Mouse (Mus musculus) MEL (cell line): ENCODE results near the gene Crybb3. TPM values are rescaled to one million over a fixed set of nuclear protein-coding genes. Genes with fewer than 3 reads are reported as not detected.

Experiments used
- DNase-seq: peaks from one replicate; pipeline ENCODE4 v3.0.0; 2011; ENCODE audit warnings: low read depth, low spot score
- H3K27ac ChIP-seq: 2 replicates; pipeline ENCODE4 v1.5.1; 2012; ENCODE audit warnings: low read depth, mild to moderate bottlenecking, control low read depth, low read length, moderate library complexity; ENCODE audit not compliant: control insufficient read depth
- H3K27me3 ChIP-seq, 2 experiments: fragments of 150-350 bp in 1 of 2; sonication (generic) in 1 of 2; 2 replicates each; pipeline ENCODE4 v1.6.1; 2012; ENCODE audit warnings: low read length in 2 of 2, mild to moderate bottlenecking in 2 of 2, improper control_type of control experiment in 1 of 2, moderate library complexity in 1 of 2; ENCODE audit not compliant: insufficient read depth in 2 of 2, control insufficient read depth in 1 of 2
- H3K36me3 ChIP-seq, 2 experiments: 2 replicates each; pipeline ENCODE4 v1.6.1; 2012 to 2014; ENCODE audit warnings: low read length in 2 of 2, improper control_type of control experiment in 1 of 2, inconsistent platforms in 1 of 2, mild to moderate bottlenecking in 1 of 2; ENCODE audit not compliant: insufficient read depth in 2 of 2, control insufficient read depth in 1 of 2
- H3K4me1 ChIP-seq, 2 experiments: fragments of 150-350 bp in 1 of 2; sonication (generic) in 1 of 2; 2 replicates each; pipeline ENCODE4 v1.6.1; 2012; ENCODE audit warnings: low read length in 2 of 2, improper control_type of control experiment in 1 of 2, mild to moderate bottlenecking in 1 of 2; ENCODE audit not compliant: insufficient read depth in 2 of 2, control insufficient read depth in 1 of 2
- H3K4me3 ChIP-seq, 2 experiments: fragments of 150-350 bp in 1 of 2; sonication (generic) in 1 of 2; 2 replicates each; pipeline ENCODE4 v1.5.1; 2012; ENCODE audit warnings: low read depth in 2 of 2, low read length in 2 of 2, mild to moderate bottlenecking in 2 of 2, moderate library complexity in 2 of 2, control low read depth in 1 of 2, improper control_type of control experiment in 1 of 2; ENCODE audit not compliant: control insufficient read depth in 1 of 2, insufficient read depth in 1 of 2
- H3K79me2 ChIP-seq: 2 replicates; pipeline ENCODE4 v1.6.1; 2012; ENCODE audit warnings: mild to moderate bottlenecking, low read length, moderate library complexity; ENCODE audit not compliant: control insufficient read depth, poor library complexity, insufficient read depth
- H3K9ac ChIP-seq: 2 replicates; pipeline ENCODE4 v1.6.1; 2012; ENCODE audit warnings: low read depth, mild to moderate bottlenecking, control low read depth, low read length, moderate library complexity; ENCODE audit not compliant: control insufficient read depth, poor library complexity, severe bottlenecking
- H3K9me3 ChIP-seq: fragments of 150-350 bp; sonication (generic); replicated peaks from 2 replicates; pipeline ENCODE4 v1.6.1; 2012; ENCODE audit warnings: mild to moderate bottlenecking, low read length, improper control_type of control experiment, moderate library complexity; ENCODE audit not compliant: insufficient read depth
- CHD1 ChIP-seq: IDR thresholded peaks from 2 replicates; pipeline ENCODE4 v1.6.1; 2012; ENCODE audit warnings: low read depth, mild to moderate bottlenecking, inconsistent platforms, low read length, improper control_type of control experiment
- CHD2 ChIP-seq: IDR thresholded peaks from 2 replicates; pipeline ENCODE4 v1.6.1; 2011; ENCODE audit warnings: low read length, improper control_type of control experiment
- CTCF ChIP-seq, 3 experiments: IDR thresholded peaks in 2 of 3; conservative IDR thresholded peaks in 1 of 3; 2 replicates each; pipeline ENCODE4 v1.5.1; 2011 to 2012; ENCODE audit warnings: low read length in 3 of 3, low read depth in 2 of 3, mild to moderate bottlenecking in 2 of 3, improper control_type of control experiment in 1 of 3, inconsistent platforms in 1 of 3, mixed read lengths in 1 of 3, moderate library complexity in 1 of 3; ENCODE audit not compliant: control insufficient read depth in 1 of 3, insufficient read depth in 1 of 3, poor library complexity in 1 of 3, severe bottlenecking in 1 of 3
- E2F4 ChIP-seq: IDR thresholded peaks from 2 replicates; pipeline ENCODE4 v1.6.1; 2011; ENCODE audit warnings: low read depth, low read length, improper control_type of control experiment, borderline replicate concordance
- ELF1 ChIP-seq: IDR thresholded peaks from 2 replicates; pipeline ENCODE4 v1.6.1; 2014; ENCODE audit warnings: low read depth, mild to moderate bottlenecking, inconsistent platforms, low read length, improper control_type of control experiment, moderate library complexity
- EP300 ChIP-seq, 2 experiments: IDR thresholded peaks; 2 replicates each; pipeline ENCODE4 v1.6.1; 2011; ENCODE audit warnings: improper control_type of control experiment in 2 of 2, low read length in 2 of 2, low read depth in 1 of 2, mild to moderate bottlenecking in 1 of 2
- ETS1 ChIP-seq: IDR thresholded peaks from 2 replicates; pipeline ENCODE4 v1.6.1; 2012; ENCODE audit warnings: low read depth, mild to moderate bottlenecking, inconsistent platforms, low read length, improper control_type of control experiment, moderate library complexity
- JUND ChIP-seq: IDR thresholded peaks from 2 replicates; pipeline ENCODE4 v1.6.1; 2011; ENCODE audit warnings: low read depth, mild to moderate bottlenecking, improper control_type of control experiment, low read length
- KAT2A ChIP-seq: conservative IDR thresholded peaks from 2 replicates; pipeline ENCODE4 v1.6.1; 2012; ENCODE audit warnings: low read depth, low read length, improper control_type of control experiment, inconsistent platforms
- MAX ChIP-seq: IDR thresholded peaks from 2 replicates; pipeline ENCODE4 v1.6.1; 2011; ENCODE audit warnings: low read length, improper control_type of control experiment
- MYB ChIP-seq: IDR thresholded peaks from 2 replicates; pipeline ENCODE4 v1.6.1; 2011; ENCODE audit warnings: mild to moderate bottlenecking, low read depth, low read length, improper control_type of control experiment
- NRF1 ChIP-seq: IDR thresholded peaks from 2 replicates; pipeline ENCODE4 v1.6.1; 2014; ENCODE audit warnings: low read depth, mild to moderate bottlenecking, inconsistent platforms, low read length, improper control_type of control experiment, moderate library complexity; ENCODE audit not compliant: poor library complexity, insufficient read depth, severe bottlenecking
- RAD21 ChIP-seq: IDR thresholded peaks from 2 replicates; pipeline ENCODE4 v1.6.1; 2011; ENCODE audit warnings: mild to moderate bottlenecking, low read depth, low read length, improper control_type of control experiment
- SIN3A ChIP-seq: IDR thresholded peaks from 2 replicates; pipeline ENCODE4 v1.6.1; 2012; ENCODE audit warnings: low read length, improper control_type of control experiment, inconsistent platforms
- TAL1 ChIP-seq: IDR thresholded peaks from 2 replicates; pipeline ENCODE4 v1.6.1; 2012; ENCODE audit warnings: mild to moderate bottlenecking, inconsistent platforms, low read length, moderate library complexity, mixed read lengths
- TCF12 ChIP-seq: IDR thresholded peaks from 2 replicates; pipeline ENCODE4 v1.6.1; 2014; ENCODE audit warnings: low read depth, mild to moderate bottlenecking, inconsistent platforms, low read length, improper control_type of control experiment, moderate library complexity
- USF1 ChIP-seq: IDR thresholded peaks from 2 replicates; pipeline ENCODE4 v1.6.1; 2014; ENCODE audit warnings: low read depth, mild to moderate bottlenecking, inconsistent platforms, low read length, improper control_type of control experiment, moderate library complexity
- USF2 ChIP-seq, 2 experiments: IDR thresholded peaks; 2 replicates each; pipeline ENCODE4 v1.6.1; 2011 to 2012; ENCODE audit warnings: improper control_type of control experiment in 2 of 2, low read length in 2 of 2, borderline replicate concordance in 1 of 2, inconsistent platforms in 1 of 2, low read depth in 1 of 2, mild to moderate bottlenecking in 1 of 2; ENCODE audit not compliant: insufficient read depth in 1 of 2
- ZC3H11A ChIP-seq: IDR thresholded peaks from 2 replicates; pipeline ENCODE4 v1.6.1; 2012; ENCODE audit warnings: low read depth, mild to moderate bottlenecking, inconsistent platforms, low read length, improper control_type of control experiment
- ZNF384 ChIP-seq: IDR thresholded peaks from 2 replicates; pipeline ENCODE4 v1.6.1; 2012; ENCODE audit warnings: low read depth, mild to moderate bottlenecking, inconsistent platforms, low read length, improper control_type of control experiment
- polyA plus RNA-seq, 2 experiments: library from polyadenylated mRNA; stranded (reverse) in 1 of 2; unstranded in 1 of 2; fragments of >175 nt in 1 of 2; fragments of >200 nt in 1 of 2; gene quantifications; 2 replicates each; pipeline versions ENCODE4 v1.2.1 to v1.2.4; 2012; ENCODE audit warnings: low replicate concordance in 2 of 2, low read depth in 1 of 2; ENCODE audit not compliant: insufficient read length in 2 of 2, insufficient read depth in 1 of 2, missing spikeins in 1 of 2
- total RNA-seq: library from RNA; depleted of rRNA; stranded (reverse); fragments of 300-350 nt; gene quantifications from 2 replicates; pipeline ENCODE4 v1.2.3, GENCODE M21; 2012

Crybb3 gene
- total and polyA plus RNA-seq, 3 experiments = not detected

DNA sequence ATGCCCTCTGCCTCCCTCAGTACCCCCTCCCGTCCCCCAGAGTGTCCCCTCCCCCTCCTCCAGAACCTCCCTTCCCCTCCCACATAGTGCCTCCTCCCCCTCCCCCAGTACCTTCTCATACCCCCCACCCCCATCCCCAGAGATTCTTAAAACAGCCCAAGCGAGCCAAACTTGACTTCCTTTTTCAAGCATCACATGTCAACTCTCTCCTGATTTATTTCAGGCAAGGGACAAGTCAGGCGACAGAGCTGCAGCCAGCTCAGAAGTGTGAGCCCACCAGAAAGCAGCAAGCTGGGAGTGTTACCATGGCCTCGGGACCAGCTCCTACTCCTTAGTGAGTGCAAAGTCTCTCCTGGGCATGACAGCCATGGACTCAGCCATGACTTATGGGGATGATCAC, 30.0 kb upstream of the Crybb3 start:
- DNase-seq = no peak
- H3K4me1 ChIP-seq = no peaks in the 10 kb centered on the region
- H3K4me3 ChIP-seq = no peak overlapping the region
- no peaks in the 10 kb centered on the region for H3K79me2 ChIP-seq
- TF ChIP-seq CHD1 = no peak
- TF ChIP-seq ZNF384 = no peak
- no peak for TF ChIP-seq TCF12
- no peak for TF ChIP-seq USF2 (IDR thresholded peaks at IDR 0.05; ENCODE audit: borderline replicate concordance in 1 of 2, insufficient read depth in 1 of 2, low read depth in 1 of 2, low read length in 2 of 2)
- TF ChIP-seq EP300 (IDR thresholded peaks at IDR 0.05; ENCODE audit: low read depth in 1 of 2, low read length in 2 of 2) = no peak
- TF ChIP-seq ZC3H11A = no peak
- TF ChIP-seq ELF1 = no peak
- no peak for TF ChIP-seq RAD21
- no peak for TF ChIP-seq ETS1
- TF ChIP-seq TAL1 = no peak
- no peak for TF ChIP-seq SIN3A
- TF ChIP-seq MYB = no peak
- no peak for TF ChIP-seq MAX
- no peak for TF ChIP-seq CHD2
- no peak for TF ChIP-seq KAT2A
- no peak for TF ChIP-seq NRF1
- H3K9me3 ChIP-seq = no peaks in the 10 kb centered on the region
- H3K27me3 ChIP-seq = no peaks in the 10 kb centered on the region
- no peak overlapping the region for H3K9ac ChIP-seq
- no peaks in the 10 kb centered on the region for H3K36me3 ChIP-seq
- H3K27ac ChIP-seq = no peak overlapping the region

DNA sequence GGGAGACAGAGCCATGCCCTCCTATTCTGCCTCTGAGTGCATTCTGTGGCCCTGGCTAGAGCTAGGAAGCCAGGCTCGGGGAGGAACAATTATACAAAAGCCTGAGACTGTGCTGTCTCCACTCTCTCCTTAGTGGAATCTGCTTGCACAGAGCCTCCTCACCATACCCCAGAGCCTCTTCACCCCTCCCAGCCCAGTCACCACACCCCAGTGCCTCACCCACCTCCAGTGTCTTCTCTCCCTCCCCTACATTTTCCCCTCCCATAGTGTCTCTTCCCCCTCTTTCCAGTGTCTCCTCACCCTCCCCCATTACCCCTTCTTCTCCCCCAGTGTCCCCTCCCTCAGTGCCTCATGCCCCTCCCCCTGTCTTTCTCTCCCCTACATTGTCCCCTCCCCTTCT, 29.5 kb upstream of the Crybb3 start:
- H3K9me3 ChIP-seq = no peaks in the 10 kb centered on the region
- no peak overlapping the region for H3K4me3 ChIP-seq
- DNase-seq = no peak
- H3K36me3 ChIP-seq = no peaks in the 10 kb centered on the region
- no peak overlapping the region for H3K9ac ChIP-seq
- H3K27me3 ChIP-seq = no peaks in the 10 kb centered on the region
- no peaks in the 10 kb centered on the region for H3K4me1 ChIP-seq
- no peak for TF ChIP-seq USF2 (IDR thresholded peaks at IDR 0.05; ENCODE audit: borderline replicate concordance in 1 of 2, insufficient read depth in 1 of 2, low read depth in 1 of 2, low read length in 2 of 2)
- no peak for TF ChIP-seq ZNF384
- TF ChIP-seq JUND = no peak
- no peak for TF ChIP-seq USF1
- no peak for TF ChIP-seq RAD21
- TF ChIP-seq E2F4 = no peak
- no peak for TF ChIP-seq CTCF (IDR thresholded peaks at IDR 0.05 in 2 of 3, conservative IDR thresholded peaks at IDR 0.05 in 1 of 3; ENCODE audit: control insufficient read depth in 1 of 3, insufficient read depth in 1 of 3, low read depth in 2 of 3, low read length in 3 of 3, poor library complexity in 1 of 3, severe bottlenecking in 1 of 3)
- no peak overlapping the region for H3K27ac ChIP-seq
- no peaks in the 10 kb centered on the region for H3K79me2 ChIP-seq
